Mouse (Mus musculus): ENCODE measurements around the gene Ticam1. TPM values are rescaled to one million over a fixed set of nuclear protein-coding genes. Genes with fewer than 3 reads are reported as not detected.

Ticam1 gene
- polyA plus RNA-seq, 1 experiment from 2014 or later = 2.3 TPM

DNA sequence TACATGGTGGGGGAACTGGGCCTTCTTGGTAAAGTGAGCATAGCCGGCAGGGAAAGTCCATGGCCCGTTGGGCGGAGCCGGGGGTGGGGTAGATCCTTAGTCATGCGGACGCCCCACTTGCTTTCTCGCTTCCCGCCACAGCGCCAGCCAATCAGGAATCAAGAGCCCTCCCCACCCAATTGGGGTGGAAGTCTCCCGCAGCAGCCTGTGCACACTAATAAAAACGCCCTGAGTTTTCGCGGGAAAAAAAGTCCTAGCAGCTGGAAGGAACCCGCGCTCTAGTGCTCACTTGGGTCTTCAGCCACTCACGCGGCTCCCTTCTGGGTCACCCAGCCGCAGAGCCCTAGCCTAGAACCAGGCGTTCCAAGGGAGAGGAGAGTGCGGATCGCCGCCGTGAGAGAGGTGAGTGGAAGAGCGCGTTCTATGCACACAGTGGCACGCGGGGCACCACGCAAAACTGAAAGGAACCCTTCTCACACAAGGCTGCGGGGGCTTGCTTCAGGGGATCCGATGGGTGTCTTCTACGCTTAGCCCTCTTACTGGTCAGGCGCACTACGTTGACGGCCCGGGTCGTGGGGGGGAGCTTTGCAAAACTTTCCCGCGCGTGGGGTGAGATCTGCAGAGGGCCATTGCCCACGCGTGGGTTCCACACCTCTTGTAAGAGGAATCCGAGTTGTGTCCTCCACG, 26.7 kb upstream of the Ticam1 start, which contains the start of gene Uhrf1:
Gene Uhrf1, plus strand, starts transcription at position 162 of the 687 bp plus-strand sequence.
- ATAC-seq (ENCODE audit: low read depth) (peak; percentile 85), DNase-seq (peak; percentile 92)
- Histone ChIP-seq H3K4me3 (replicated peaks) (peak within 1 kb of the TSS; percentile 91), H3K36me3 (peaks cover 37% of the 10 kb centered on the region), H3K4me1 (replicated peaks) (peaks cover 57% of the 10 kb centered on the region), H3K9me3 (replicated peaks) (no peaks in the 10 kb centered on the region), H3K4me2 (peak within 1 kb of the TSS; percentile 97), H3K9ac (peak within 1 kb of the TSS; percentile 93), H3K27me3 (0 out of 2 replicates have a peak, but pooled peaks cover 3% of the 10 kb centered on the region), H3K27ac (peak within 1 kb of the TSS; percentile 96)
- under 1% methylated on average over 43 of the region's 43 CpGs for WGBS (ENCODE audit: insufficient replicate concordance)

DNA sequence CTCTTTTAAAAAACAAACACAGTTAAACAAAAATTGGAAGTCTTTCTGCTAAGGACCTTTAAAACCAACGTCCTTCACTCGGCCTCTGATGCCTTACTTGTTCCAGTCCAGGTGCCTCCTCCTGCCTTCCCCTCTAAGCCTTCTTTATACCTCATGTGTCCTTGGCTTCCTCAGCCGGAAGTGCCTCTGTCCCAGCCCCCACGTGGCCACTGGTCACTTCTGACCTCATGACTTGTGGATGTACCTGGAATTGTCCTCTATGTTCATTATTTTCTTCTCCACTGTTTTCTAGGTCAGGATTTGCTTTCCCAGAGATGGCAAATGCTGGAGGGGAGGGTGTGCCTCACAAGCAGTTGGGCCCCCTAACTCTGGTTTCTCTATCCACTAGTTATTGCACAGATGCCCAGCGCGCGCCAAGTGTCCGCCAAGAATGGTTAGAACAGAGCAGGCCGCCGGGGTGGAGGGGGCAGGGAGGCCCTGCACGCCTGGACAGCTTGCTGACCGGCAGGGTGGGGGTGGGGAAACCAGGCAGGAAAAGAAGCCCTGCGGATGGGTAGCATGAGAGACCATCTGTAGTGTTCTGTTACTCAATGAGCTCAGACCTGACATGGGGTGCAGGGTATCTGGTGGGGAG, 25.9 kb upstream of the Ticam1 start:
- Histone ChIP-seq H3K4me1 (replicated peaks) (peaks cover 49% of the 10 kb centered on the region), H3K36me3 (peaks cover 29% of the 10 kb centered on the region), H3K9me3 (replicated peaks) (no peaks in the 10 kb centered on the region), H3K4me3 (replicated peaks) (peak overlapping the region; percentile 91), H3K27me3 (0 out of 2 replicates have a peak, but pooled peaks cover 3% of the 10 kb centered on the region), H3K4me2 (peak overlapping the region; percentile 97), H3K27ac (peak overlapping the region; percentile 87), H3K9ac (peak overlapping the region; percentile 73)
- ATAC-seq (ENCODE audit: low read depth) = peak; percentile 5
- no peak for DNase-seq
- WGBS (ENCODE audit: insufficient replicate concordance) = 44% methylated on average over 13 of the region's 13 CpGs

DNA sequence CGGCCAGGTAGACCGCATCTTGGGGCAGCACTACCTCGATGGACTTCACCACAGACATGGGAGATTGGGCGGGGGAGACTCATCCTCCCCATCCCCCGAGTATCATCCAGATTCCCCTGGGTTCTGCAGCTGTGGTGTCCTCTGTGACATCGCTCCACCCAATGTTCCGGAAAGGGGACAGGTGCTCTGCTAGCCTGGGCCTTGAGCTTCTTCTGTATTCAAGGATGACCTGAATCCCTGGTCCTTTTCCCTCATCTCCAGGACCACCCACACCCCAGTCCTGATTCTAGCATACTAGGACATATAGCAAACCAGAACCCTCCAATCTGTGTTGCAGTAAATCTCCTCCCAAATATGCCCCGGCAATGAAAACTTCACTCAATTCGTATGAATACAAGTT, 23.6 kb upstream of the Ticam1 start, which contains the start of gene Arrdc5:
Gene Arrdc5, minus strand, starts transcription at position 101 of the 400 bp plus-strand sequence.
- WGBS (ENCODE audit: insufficient replicate concordance) = 83% methylated on average over 9 of the region's 9 CpGs
- H3K36me3 ChIP-seq = peaks cover 6% of the 10 kb centered on the region
- H3K4me1 ChIP-seq (replicated peaks) = peaks cover 26% of the 10 kb centered on the region
- H3K4me2 ChIP-seq = no peak within 1 kb of the TSS
- H3K9me3 ChIP-seq (replicated peaks) = no peaks in the 10 kb centered on the region
- DNase-seq (no peak), ATAC-seq (ENCODE audit: low read depth) (no peak)
- H3K9ac ChIP-seq = no peak within 1 kb of the TSS
- no peak within 1 kb of the TSS; the same call in 1 of the 2 replicates for H3K27ac ChIP-seq
- H3K4me3 ChIP-seq (replicated peaks) = no peak within 1 kb of the TSS
- 0 out of 2 replicates have a peak, but pooled peaks cover 3% of the 10 kb centered on the region for H3K27me3 ChIP-seq

DNA sequence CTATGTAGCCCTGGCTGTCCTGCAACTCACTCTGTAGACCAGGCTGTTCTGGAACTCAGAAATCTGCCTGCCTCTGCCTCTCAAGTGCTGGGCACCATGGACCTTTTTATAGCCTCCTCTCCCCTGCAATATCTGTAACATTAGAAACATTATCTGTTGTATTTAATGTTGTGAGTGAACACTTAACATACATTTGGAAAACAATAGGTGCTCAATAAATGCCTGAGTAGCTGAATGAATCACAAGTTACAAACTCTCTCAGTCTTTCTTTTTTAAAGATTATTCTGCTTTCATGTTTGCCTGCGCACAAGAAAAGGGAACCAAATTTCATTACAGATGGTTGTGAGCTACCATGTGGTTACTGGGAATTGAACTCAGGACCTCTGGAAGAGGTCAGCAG, 21.7 kb upstream of the Ticam1 start:
- peaks cover 17% of the 10 kb centered on the region for H3K4me1 ChIP-seq (replicated peaks)
- DNase-seq = no peak
- WGBS (ENCODE audit: insufficient replicate concordance) = 88% methylated on average over 1 of the region's 1 CpGs
- no peak overlapping the region for H3K4me3 ChIP-seq (replicated peaks)
- H3K9me3 ChIP-seq (replicated peaks) = no peaks in the 10 kb centered on the region
- H3K9ac ChIP-seq = no peak overlapping the region
- H3K4me2 ChIP-seq = no peak overlapping the region
- ATAC-seq (ENCODE audit: low read depth) = no peak
- H3K27me3 ChIP-seq = 0 out of 2 replicates have a peak, but pooled peaks cover 3% of the 10 kb centered on the region
- no peaks in the 10 kb centered on the region for H3K36me3 ChIP-seq
- no peak overlapping the region for H3K27ac ChIP-seq

DNA sequence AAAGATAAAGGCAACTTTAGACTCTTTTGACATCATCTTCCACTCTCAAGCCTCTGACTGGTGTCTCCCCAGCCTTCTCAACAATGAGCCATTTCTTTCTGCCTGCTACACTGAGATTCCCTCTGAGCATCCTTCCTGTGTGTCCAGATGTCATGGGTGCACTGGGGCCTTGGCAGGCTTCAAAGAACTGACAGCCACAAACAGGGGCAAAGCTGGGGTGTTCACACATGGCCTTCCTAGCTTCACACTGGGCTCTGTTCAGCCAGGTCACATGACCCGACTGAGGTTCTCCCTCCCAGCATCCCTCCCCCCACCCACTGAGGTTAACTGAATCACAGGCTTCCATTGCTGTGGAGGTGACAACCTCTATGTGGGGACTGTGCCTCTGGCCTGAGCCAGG, 19.6 kb upstream of the Ticam1 start:
- Histone ChIP-seq H3K27me3 (0 out of 2 replicates have a peak, but pooled peaks cover 3% of the 10 kb centered on the region), H3K27ac (no peak overlapping the region), H3K36me3 (no peaks in the 10 kb centered on the region), H3K9ac (no peak overlapping the region), H3K4me3 (replicated peaks) (no peak overlapping the region), H3K4me1 (replicated peaks) (peaks cover 16% of the 10 kb centered on the region), H3K9me3 (replicated peaks) (no peaks in the 10 kb centered on the region), H3K4me2 (no peak overlapping the region)
- DNase-seq = no peak
- 53% methylated on average over 1 of the region's 1 CpGs for WGBS (ENCODE audit: insufficient replicate concordance)
- ATAC-seq (ENCODE audit: low read depth) = no peak

DNA sequence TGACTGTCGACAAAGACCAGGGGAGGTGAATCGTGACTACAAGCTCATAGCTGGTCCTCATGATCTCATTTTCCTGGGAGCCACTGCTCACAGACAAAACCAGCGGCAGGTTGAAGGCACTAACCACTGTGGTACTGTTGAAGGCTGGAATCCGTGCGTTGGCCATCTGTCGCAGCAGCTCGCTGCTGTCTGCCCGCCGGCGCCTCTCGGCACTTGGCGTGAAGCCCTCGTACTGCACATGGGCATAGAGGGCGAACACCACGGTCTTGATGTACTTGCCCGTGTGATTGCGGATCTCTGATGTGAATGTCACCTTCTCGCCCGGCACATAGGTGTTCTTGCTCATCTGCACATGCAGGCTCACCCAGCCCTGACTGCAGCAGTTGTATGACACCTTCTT, 17.7 kb upstream of the Ticam1 start:
- WGBS (ENCODE audit: insufficient replicate concordance) = 89% methylated on average over 19 of the region's 19 CpGs

DNA sequence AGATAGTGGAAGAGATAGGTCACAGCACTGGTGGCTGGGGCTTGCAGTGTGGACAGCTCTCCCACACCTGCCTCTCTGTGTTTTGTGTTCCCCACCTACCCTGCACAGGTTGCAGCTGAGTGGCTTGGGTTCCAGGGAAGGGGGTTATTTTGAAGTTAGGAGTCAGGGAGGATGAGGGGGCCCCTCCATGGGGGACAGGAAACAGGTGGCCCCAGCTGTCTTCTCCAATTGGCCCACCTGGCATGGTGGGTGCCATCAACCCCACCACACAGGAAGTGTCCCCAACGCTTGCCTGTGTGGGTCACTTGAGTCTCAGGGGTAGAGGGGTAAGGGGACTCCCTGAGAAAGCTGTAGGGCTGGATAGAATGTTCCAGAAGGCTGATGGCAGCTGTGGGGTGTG, 16.7 kb upstream of the Ticam1 start:
- WGBS (ENCODE audit: insufficient replicate concordance) = 5% methylated on average over 1 of the region's 1 CpGs
- ATAC-seq (ENCODE audit: low read depth) = no peak
- Histone ChIP-seq H3K9me3 (replicated peaks) (no peaks in the 10 kb centered on the region), H3K27me3 (no peaks in the 10 kb centered on the region), H3K27ac (no peak overlapping the region), H3K4me2 (no peak overlapping the region), H3K36me3 (no peaks in the 10 kb centered on the region), H3K4me1 (replicated peaks) (peaks cover 46% of the 10 kb centered on the region), H3K9ac (no peak overlapping the region), H3K4me3 (replicated peaks) (no peak overlapping the region)
- no peak for DNase-seq

More for the DNA sequence above, 17.7 kb upstream of the Ticam1 start:
- Histone ChIP-seq H3K9ac (no peak overlapping the region), H3K4me2 (no peak overlapping the region), H3K36me3 (no peaks in the 10 kb centered on the region), H3K27me3 (no peaks in the 10 kb centered on the region), H3K4me3 (replicated peaks) (no peak overlapping the region), H3K27ac (no peak overlapping the region), H3K9me3 (replicated peaks) (no peaks in the 10 kb centered on the region), H3K4me1 (replicated peaks) (peaks cover 36% of the 10 kb centered on the region)
- no peak for ATAC-seq (ENCODE audit: low read depth)
- no peak for DNase-seq

DNA sequence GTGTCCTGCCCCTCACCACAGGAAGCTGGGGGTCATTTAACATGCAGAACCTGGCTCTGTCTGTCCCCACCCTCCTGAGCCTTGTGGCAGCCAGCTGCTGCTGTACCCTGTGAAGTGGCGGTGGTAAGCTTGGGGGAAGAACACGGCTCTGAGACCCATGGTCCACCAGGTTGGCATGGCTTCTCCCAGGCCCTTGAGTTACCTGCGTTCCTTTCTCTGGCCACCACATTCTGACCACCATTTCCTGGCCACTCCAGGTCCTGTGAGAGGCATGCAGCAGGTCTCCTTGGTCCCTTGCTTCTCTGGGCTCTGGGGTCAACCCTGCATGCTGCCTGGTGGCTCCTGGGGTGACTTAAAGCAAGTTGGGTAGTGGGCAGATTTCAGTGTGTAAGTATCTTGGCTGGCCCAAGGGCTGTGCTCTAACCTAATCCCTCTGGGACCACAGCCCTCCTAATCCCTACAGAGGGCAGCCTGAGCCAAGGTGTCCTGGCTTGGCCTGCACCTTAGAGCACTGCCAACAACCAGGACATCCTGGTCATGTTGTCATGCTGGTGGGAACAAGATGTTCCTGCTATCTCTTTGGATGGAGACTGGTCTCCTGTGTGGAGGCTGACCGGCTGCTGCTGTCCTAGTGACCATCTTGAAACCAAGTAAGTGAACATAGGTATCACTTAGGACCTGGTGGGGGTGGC, 16.1 kb upstream of the Ticam1 start, which contains the start of gene Plin3:
Gene Plin3, minus strand, starts transcription at position 343 of the 692 bp plus-strand sequence.
- Histone ChIP-seq H3K9ac (peak within 1 kb of the TSS; percentile 74; the same call in 1 of the 2 replicates), H3K9me3 (replicated peaks) (no peaks in the 10 kb centered on the region), H3K4me2 (peak within 1 kb of the TSS; percentile 84), H3K27me3 (no peaks in the 10 kb centered on the region), H3K4me1 (replicated peaks) (peaks cover 52% of the 10 kb centered on the region), H3K27ac (peak within 1 kb of the TSS; percentile 93), H3K36me3 (no peaks in the 10 kb centered on the region), H3K4me3 (replicated peaks) (peak within 1 kb of the TSS; percentile 65; the same call in 1 of the 2 replicates)
- DNase-seq (no peak), ATAC-seq (ENCODE audit: low read depth) (no peak)
- 82% methylated on average over 4 of the region's 4 CpGs for WGBS (ENCODE audit: insufficient replicate concordance)

DNA sequence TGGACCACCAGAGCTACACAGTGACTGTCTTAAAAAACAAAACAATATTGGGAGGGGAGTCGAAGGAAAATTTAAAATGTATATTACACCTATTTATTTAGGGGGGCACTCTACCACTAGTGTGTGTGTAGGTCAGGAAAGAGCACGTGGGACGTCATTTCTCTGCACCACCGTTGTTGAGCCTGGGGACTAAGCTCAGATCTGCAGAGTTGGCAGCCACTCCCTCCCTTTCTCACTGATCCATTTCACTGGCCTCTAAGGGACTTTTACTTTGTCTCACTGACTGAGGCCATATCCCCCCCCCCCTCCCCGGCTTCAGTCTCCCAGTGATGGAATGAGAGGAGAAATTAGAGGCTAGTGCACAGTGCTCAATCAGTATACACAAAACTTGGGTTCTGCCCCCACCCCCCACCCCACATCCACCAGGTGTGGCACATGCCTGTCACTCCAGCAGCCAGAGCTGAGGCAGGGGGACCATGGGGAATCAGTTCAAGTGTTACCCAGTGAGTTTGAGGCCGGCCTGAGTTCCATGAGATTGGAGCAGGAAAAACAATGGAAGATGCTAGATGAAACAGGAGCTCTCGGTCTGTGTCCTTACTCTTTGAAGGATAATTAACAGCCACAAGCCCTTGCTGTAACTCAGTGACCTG, 15.4 kb upstream of the Ticam1 start:
- Histone ChIP-seq H3K4me2 (peak overlapping the region; percentile 84), H3K27ac (peak overlapping the region; percentile 93), H3K9me3 (replicated peaks) (no peaks in the 10 kb centered on the region), H3K36me3 (peaks cover under 1% of the 10 kb centered on the region; the same call in 1 of the 2 replicates), H3K9ac (peak overlapping the region; percentile 74; the same call in 1 of the 2 replicates), H3K4me1 (replicated peaks) (peaks cover 59% of the 10 kb centered on the region), H3K27me3 (no peaks in the 10 kb centered on the region), H3K4me3 (replicated peaks) (peak overlapping the region; percentile 65; the same call in 1 of the 2 replicates)
- 81% methylated on average over 7 of the region's 7 CpGs for WGBS (ENCODE audit: insufficient replicate concordance)
- DNase-seq = no peak
- ATAC-seq (ENCODE audit: low read depth) = no peak

DNA sequence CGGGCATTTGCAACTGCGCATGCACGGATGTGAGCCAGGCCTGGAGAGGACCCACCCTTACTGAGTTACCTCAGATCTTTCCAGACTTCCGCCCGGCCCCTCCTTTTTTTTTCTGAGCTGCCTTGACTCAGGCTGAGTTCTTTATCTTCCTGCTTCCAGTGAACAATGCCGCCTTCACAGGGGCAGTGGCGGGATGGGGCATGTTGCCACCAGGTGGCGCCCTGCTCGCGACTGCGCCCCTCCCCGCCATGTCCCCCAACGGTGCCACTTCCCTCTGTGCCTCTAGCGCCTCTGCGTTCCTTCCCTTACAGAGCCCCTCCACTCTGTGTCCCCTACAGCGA, 14.6 kb upstream of the Ticam1 start:
- Histone ChIP-seq H3K36me3 (peaks cover 9% of the 10 kb centered on the region), H3K4me2 (peak overlapping the region; percentile 84), H3K9ac (peak overlapping the region; percentile 77), H3K27me3 (no peaks in the 10 kb centered on the region), H3K4me1 (replicated peaks) (peaks cover 67% of the 10 kb centered on the region), H3K9me3 (replicated peaks) (no peaks in the 10 kb centered on the region), H3K4me3 (replicated peaks) (peak overlapping the region; percentile 65), H3K27ac (peak overlapping the region; percentile 93)
- WGBS (ENCODE audit: insufficient replicate concordance) = under 1% methylated on average over 16 of the region's 16 CpGs
- ATAC-seq (ENCODE audit: low read depth) = peak; percentile 81
- peak; percentile 89 for DNase-seq

Data from liver, embryonic 13.5 days (tissue).